8 mouse cellular contexts compared by ENCODE assay signal in the genomic region with DNA sequence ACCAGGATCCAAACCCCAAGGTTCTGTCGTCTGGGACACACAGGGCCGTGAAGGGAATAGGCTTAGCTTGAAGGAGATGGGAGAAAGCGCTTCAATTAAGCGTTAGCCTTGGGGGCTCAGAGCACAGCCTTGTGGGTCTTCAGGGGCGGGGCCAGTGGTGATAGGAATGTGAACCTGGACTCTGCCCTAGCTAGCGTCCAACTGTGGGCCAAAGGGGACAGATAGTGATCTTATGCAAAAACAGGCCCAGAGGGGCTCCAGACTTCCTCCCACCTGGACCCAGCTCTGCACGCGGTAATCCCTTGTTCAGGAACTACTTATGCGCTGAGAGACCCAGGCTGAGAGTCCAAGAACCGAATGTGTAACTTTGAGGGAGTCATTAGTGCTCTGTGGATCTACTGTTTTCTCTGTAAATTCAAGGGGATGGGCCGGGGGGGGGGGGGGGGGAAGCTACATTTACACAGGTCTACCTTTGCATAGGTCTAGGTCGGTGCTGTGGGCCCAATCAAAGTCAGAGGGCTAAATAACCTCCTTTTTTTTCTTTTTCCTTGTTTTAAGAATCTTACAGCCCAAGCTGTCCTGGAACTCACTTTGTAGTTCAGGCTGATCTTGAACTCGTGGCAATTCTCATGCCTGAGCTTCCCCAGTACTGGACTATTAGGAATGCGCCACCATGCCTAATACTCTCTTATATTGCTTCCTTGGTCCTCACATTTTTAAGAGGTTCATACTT. TPM values are rescaled to one million over a fixed set of nuclear protein-coding genes. Genes with fewer than 3 reads are reported as not detected.
DNase-seq lines count a peak whose midpoint lies in the region; ATAC-seq and TF ChIP-seq lines count a peak whose summit lies in the region.

No protein-coding gene starts in this region.

- H3K4me3 ChIP-seq in left cerebral cortex, adult 2 months, result peak overlapping the region; percentile 76
- H3K4me3 ChIP-seq in embryonic facial prominence, embryonic 10.5 days, result peak overlapping the region; percentile 74
- peak overlapping the region; percentile 73 for H3K4me3 ChIP-seq in limb, embryonic 10.5 days
- peak overlapping the region; percentile 68 for H3K4me3 ChIP-seq in neural tube, embryonic 15.5 days (replicated peaks)

- H3K36me3 ChIP-seq in embryonic facial prominence, embryonic 10.5 days (replicated peaks), result peaks cover 44% of the 10 kb centered on the region
- H3K36me3 ChIP-seq in limb, embryonic 10.5 days, result peaks cover 42% of the 10 kb centered on the region
- peaks cover 13% of the 10 kb centered on the region; the same call in 1 of the 2 replicates for H3K36me3 ChIP-seq in neural tube, embryonic 15.5 days

- no peak for DNase-seq in left cerebral cortex, adult 2 months (ENCODE audit: extremely low spot score in 1 of 2, low spot score in 2 of 2)
- no peak for DNase-seq in left cerebral cortex, postnatal 14 days (ENCODE audit: low spot score in 2 of 2)
- DNase-seq in embryonic facial prominence, embryonic 10.5 days (ENCODE audit: low spot score), result peak; percentile 63
- no peak for DNase-seq in limb, embryonic 10.5 days (ENCODE audit: low spot score)
- DNase-seq in c-Kit-positive CD71-positive TER-119-positive erythroid progenitor cells, embryonic 14.5 days (ENCODE audit: low spot score), result no peak
- no peak for DNase-seq in thymus, postnatal 10 days (ENCODE audit: low spot score in 2 of 2)
- no peak for DNase-seq in left cerebral cortex, postnatal 25 days (ENCODE audit: low spot score in 2 of 2)

- intact Hi-C loops in left cerebral cortex, adult 2 months (cut with DNase I), result no loop called here
- intact Hi-C loops in left cerebral cortex, postnatal 14 days (cut with DNase I), result no loop called here
- intact Hi-C loops in left cerebral cortex, postnatal 25 days (cut with DNase I), result no loop called here

- peak overlapping the region; percentile 69 for H3K9ac ChIP-seq in neural tube, embryonic 15.5 days (replicated peaks)

- no peak for ATAC-seq in neural tube, embryonic 15.5 days (ENCODE audit: low FRiP score)

- H3K9me3 ChIP-seq in embryonic facial prominence, embryonic 10.5 days, result no peaks in the 10 kb centered on the region
- no peaks in the 10 kb centered on the region for H3K9me3 ChIP-seq in limb, embryonic 10.5 days (replicated peaks)
- no peaks in the 10 kb centered on the region for H3K9me3 ChIP-seq in neural tube, embryonic 15.5 days (replicated peaks)

- no peak for TF ChIP-seq CTCF in left cerebral cortex, adult 2 months (IDR thresholded peaks at IDR 0.05)

- no peak overlapping the region; the same call in 1 of the 2 replicates for H3K27ac ChIP-seq in left cerebral cortex, adult 2 months
- peak overlapping the region; percentile 92 for H3K27ac ChIP-seq in embryonic facial prominence, embryonic 10.5 days (replicated peaks)
- H3K27ac ChIP-seq in limb, embryonic 10.5 days, result peak overlapping the region; percentile 94
- peak overlapping the region; percentile 86 for H3K27ac ChIP-seq in neural tube, embryonic 15.5 days (replicated peaks)

- 14% methylated on average over 14 of the region's 14 CpGs for WGBS in embryonic facial prominence, embryonic 10.5 days
- 23% methylated on average over 14 of the region's 14 CpGs for WGBS in limb, embryonic 10.5 days
- WGBS in neural tube, embryonic 15.5 days, result 27% methylated on average over 14 of the region's 14 CpGs

- H3K4me1 ChIP-seq in embryonic facial prominence, embryonic 10.5 days, result peaks cover 40% of the 10 kb centered on the region
- peaks cover 49% of the 10 kb centered on the region for H3K4me1 ChIP-seq in limb, embryonic 10.5 days
- peaks cover 25% of the 10 kb centered on the region for H3K4me1 ChIP-seq in neural tube, embryonic 15.5 days

- H3K27me3 ChIP-seq in embryonic facial prominence, embryonic 10.5 days (replicated peaks; ENCODE audit: low read depth, poor library complexity, severe bottlenecking), result no peaks in the 10 kb centered on the region
- no peaks in the 10 kb centered on the region for H3K27me3 ChIP-seq in limb, embryonic 10.5 days (ENCODE audit: low read depth, poor library complexity, severe bottlenecking)
- H3K27me3 ChIP-seq in neural tube, embryonic 15.5 days (replicated peaks), result no peaks in the 10 kb centered on the region

- H3K4me2 ChIP-seq in neural tube, embryonic 15.5 days, result peak overlapping the region; percentile 82

RNA-seq across cellular contexts. Expression of a gene that starts 0.8 kb away (rescaled TPM):
- total RNA-seq in left cerebral cortex, adult 2 months (2021), result 10 to 100 TPM; 13.3 to 13.9 TPM
- total RNA-seq in left cerebral cortex, postnatal 14 days (2021), result 10 to 100 TPM; 18.8 to 19.4 TPM
- 212 and 216 TPM in 2 replicates for polyA plus RNA-seq in embryonic facial prominence, embryonic 10.5 days (2016; fragmentation: Nextera tagmentation; extraction: Ambion mirVana)
- polyA plus RNA-seq in limb, embryonic 10.5 days (2016; fragmentation: Nextera tagmentation; extraction: Ambion mirVana), result 243 and 283 TPM in 2 replicates
- polyA plus RNA-seq in neural tube, embryonic 15.5 days (2015; fragmentation: Nextera tagmentation; extraction: Ambion mirVana), result 65.9 and 98.5 TPM in 2 replicates
- 10 to 100 TPM; 14.7 to 18.7 TPM for total RNA-seq in left cerebral cortex, postnatal 25 days (2021)

RNA-seq across cellular contexts. Expression of a gene that starts 16.1 kb away (rescaled TPM):
- 100 to 1,000 TPM; 247 to 254 TPM for total RNA-seq in left cerebral cortex, adult 2 months (2021)
- total RNA-seq in left cerebral cortex, postnatal 14 days (2021), result 100 to 1,000 TPM; 254 to 295 TPM
- polyA plus RNA-seq in embryonic facial prominence, embryonic 10.5 days (2016; fragmentation: Nextera tagmentation; extraction: Ambion mirVana), result 1,824 and 1,981 TPM in 2 replicates
- 1,754 and 1,985 TPM in 2 replicates for polyA plus RNA-seq in limb, embryonic 10.5 days (2016; fragmentation: Nextera tagmentation; extraction: Ambion mirVana)
- polyA plus RNA-seq in neural tube, embryonic 15.5 days (2015; fragmentation: Nextera tagmentation; extraction: Ambion mirVana), result 1,496 and 1,502 TPM in 2 replicates
- total RNA-seq in left cerebral cortex, postnatal 25 days (2021), result 100 to 1,000 TPM; 225 to 260 TPM

RNA-seq across cellular contexts. Expression of a gene that starts 18.4 kb away (rescaled TPM):
- 10 to 100 TPM; 22.7 to 24.6 TPM for total RNA-seq in left cerebral cortex, adult 2 months (2021)
- total RNA-seq in left cerebral cortex, postnatal 14 days (2021), result 10 to 100 TPM; 23.8 to 25.5 TPM
- 49.4 and 50.9 TPM in 2 replicates for polyA plus RNA-seq in embryonic facial prominence, embryonic 10.5 days (2016; fragmentation: Nextera tagmentation; extraction: Ambion mirVana)
- polyA plus RNA-seq in limb, embryonic 10.5 days (2016; fragmentation: Nextera tagmentation; extraction: Ambion mirVana), result 46.1 and 53.2 TPM in 2 replicates
- polyA plus RNA-seq in neural tube, embryonic 15.5 days (2015; fragmentation: Nextera tagmentation; extraction: Ambion mirVana), result 31.6 and 33.5 TPM in 2 replicates
- total RNA-seq in left cerebral cortex, postnatal 25 days (2021), result 10 to 100 TPM; 20.7 to 21.7 TPM

RNA-seq across cellular contexts. Expression of a gene that starts 37.2 kb away (rescaled TPM):
- total RNA-seq in left cerebral cortex, adult 2 months (2021), result 1 to 10 TPM; 5.1 to 5.7 TPM
- total RNA-seq in left cerebral cortex, postnatal 14 days (2021), result 1 to 10 TPM; 3.2 to 4.2 TPM
- 1.1 and 1.5 TPM in 2 replicates for polyA plus RNA-seq in embryonic facial prominence, embryonic 10.5 days (2016; fragmentation: Nextera tagmentation; extraction: Ambion mirVana)
- 0.90 and 1.6 TPM in 2 replicates for polyA plus RNA-seq in limb, embryonic 10.5 days (2016; fragmentation: Nextera tagmentation; extraction: Ambion mirVana)
- polyA plus RNA-seq in neural tube, embryonic 15.5 days (2015; fragmentation: Nextera tagmentation; extraction: Ambion mirVana), result 2.0 and 4.9 TPM in 2 replicates
- total RNA-seq in left cerebral cortex, postnatal 25 days (2021), result 1 to 10 TPM; 3.7 to 6.6 TPM
